ENCODE assay signal across 9 mouse cellular contexts in the genomic region with DNA sequence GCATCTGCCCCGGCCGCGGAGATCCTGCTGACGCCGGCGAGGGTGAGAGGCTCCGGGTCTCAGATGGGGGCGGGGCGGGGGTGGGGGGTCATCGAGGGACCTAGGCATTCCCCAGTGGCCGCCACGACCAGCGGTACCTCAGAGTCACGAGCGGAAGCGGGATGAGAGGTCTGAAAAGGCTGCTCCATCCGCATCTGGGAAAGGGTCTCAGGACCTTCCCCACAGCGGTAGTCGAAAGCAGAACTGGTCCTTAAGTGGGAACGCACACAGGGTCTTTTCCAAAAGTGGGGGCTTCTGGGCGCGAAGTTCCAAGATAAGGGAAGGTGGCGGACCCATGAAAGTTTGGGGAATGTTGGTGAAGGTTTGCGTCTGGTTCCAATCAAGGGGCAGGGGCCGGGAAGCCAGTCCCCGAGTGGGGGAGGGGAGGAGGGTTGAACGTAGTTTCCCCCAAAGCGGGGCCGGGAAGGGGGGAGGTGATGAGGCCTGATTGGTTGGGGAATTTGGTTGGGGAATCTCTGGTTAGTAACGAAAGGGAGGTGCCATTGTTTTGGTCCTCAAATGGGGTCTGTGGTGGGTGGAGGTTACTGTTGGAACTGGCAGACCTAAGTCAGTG. TPM values are rescaled to one million over a fixed set of nuclear protein-coding genes. Genes with fewer than 3 reads are reported as not detected.
A peak's percentile ranks its signal among the peaks of the same experiment; 100 is the strongest.
DNase-seq lines count a peak whose midpoint lies in the region; ATAC-seq and TF ChIP-seq lines count a peak whose summit lies in the region.
"Had no signal": no experiment of that assay in that cellular context is flagged by ENCODE, and none has a peak within 500 bp of the region (broad histone marks: within the 10 kb centered on the region; RNA-seq: fewer than 3 reads in every experiment).

No protein-coding gene starts in this region.

- peak overlapping the region; percentile 89 for H3K4me3 ChIP-seq in forebrain, embryonic 16.5 days (replicated peaks; ENCODE audit: low read length)
- peak overlapping the region; percentile 83 for H3K4me3 ChIP-seq in kidney, embryonic 16.5 days (ENCODE audit: low read length)
- peak overlapping the region; percentile 77 for H3K4me3 ChIP-seq in lung, postnatal 0 days (ENCODE audit: low read depth, low read length)
- H3K4me3 ChIP-seq in small intestine, adult 2 months (ENCODE audit: low read depth, low read length): peak overlapping the region; percentile 88

- no peaks in the 10 kb centered on the region for H3K36me3 ChIP-seq in forebrain, embryonic 16.5 days (ENCODE audit: control insufficient read depth, insufficient read depth)
- no peaks in the 10 kb centered on the region for H3K36me3 ChIP-seq in kidney, embryonic 16.5 days (ENCODE audit: insufficient read depth, low read length)
- no peaks in the 10 kb centered on the region for H3K36me3 ChIP-seq in lung, postnatal 0 days (ENCODE audit: insufficient read depth, low read length)
- H3K36me3 ChIP-seq in small intestine, adult 2 months (ENCODE audit: control insufficient read depth, insufficient read depth, low read length): no peaks in the 10 kb centered on the region

- peak; percentile 35 for ATAC-seq in forebrain, embryonic 16.5 days
- peak; percentile 31 for ATAC-seq in kidney, embryonic 16.5 days (ENCODE audit: low FRiP score, low TSS enrichment)
- ATAC-seq in lung, postnatal 0 days: peak; percentile 21
- ATAC-seq in megakaryocyte progenitor cell, adult 5-6 weeks (replicated peaks; ENCODE audit: poor library complexity): no peak; the same call in 1 of the 2 replicates

- H3K9me3 ChIP-seq in forebrain, embryonic 16.5 days (ENCODE audit: control insufficient read depth, low read length): no peaks in the 10 kb centered on the region
- H3K9me3 ChIP-seq in kidney, embryonic 16.5 days (ENCODE audit: low read length): no peaks in the 10 kb centered on the region
- H3K9me3 ChIP-seq in lung, postnatal 0 days (ENCODE audit: low read length): no peaks in the 10 kb centered on the region

- H3K4me1 ChIP-seq in forebrain, embryonic 16.5 days (replicated peaks; ENCODE audit: control insufficient read depth, insufficient read depth, low read length): peaks cover 49% of the 10 kb centered on the region
- H3K4me1 ChIP-seq in kidney, embryonic 16.5 days (ENCODE audit: insufficient read depth, low read length): peaks cover 45% of the 10 kb centered on the region
- peaks cover 27% of the 10 kb centered on the region for H3K4me1 ChIP-seq in lung, postnatal 0 days (ENCODE audit: insufficient read depth, low read depth, low read length)
- H3K4me1 ChIP-seq in small intestine, adult 2 months (ENCODE audit: control insufficient read depth, insufficient read depth, insufficient read length, low read length): peaks cover 3% of the 10 kb centered on the region; the same call in 1 of the 2 replicates

- H3K9ac ChIP-seq in forebrain, embryonic 16.5 days (replicated peaks; ENCODE audit: low read depth, low read length): peak overlapping the region; percentile 88
- peak overlapping the region; percentile 83 for H3K9ac ChIP-seq in kidney, embryonic 16.5 days (replicated peaks; ENCODE audit: low read length)
- H3K9ac ChIP-seq in lung, postnatal 0 days (replicated peaks; ENCODE audit: low read depth): peak overlapping the region; percentile 62

- no peak for TF ChIP-seq CTCF in lung, postnatal 0 days (IDR thresholded peaks at IDR 0.05)
- TF ChIP-seq CTCF in small intestine, adult 2 months (IDR thresholded peaks at IDR 0.05; ENCODE audit: extremely low read depth, insufficient read length, insufficient replicate concordance, low read depth, low read length): no peak

- peak overlapping the region; percentile 88 for H3K27ac ChIP-seq in forebrain, embryonic 16.5 days (ENCODE audit: low read length)
- peak overlapping the region; percentile 88 for H3K27ac ChIP-seq in kidney, embryonic 16.5 days (ENCODE audit: low read length)
- H3K27ac ChIP-seq in lung, postnatal 0 days (ENCODE audit: low read length): peak overlapping the region; percentile 81
- peak overlapping the region; percentile 13 for H3K27ac ChIP-seq in small intestine, adult 2 months (ENCODE audit: insufficient read depth, low read depth, low read length)

- DNase-seq in 3T3-L1 (ENCODE audit: low read depth, low spot score): peak; percentile 60
- peak; percentile 54 for DNase-seq in CD4-positive, CD25-positive, alpha-beta regulatory T cell, adult 2 months (ENCODE audit: low read depth, low spot score)
- DNase-seq in cerebellum, adult 11 months: peak; percentile 53
- DNase-seq in lung, postnatal 0 days (ENCODE audit: low spot score): peak; percentile 45

- no peak for TF ChIP-seq EP300 in lung, postnatal 0 days (IDR thresholded peaks at IDR 0.05)

- H3K27me3 ChIP-seq in forebrain, embryonic 16.5 days (replicated peaks; ENCODE audit: control insufficient read depth, insufficient read depth, low read length): no peaks in the 10 kb centered on the region
- no peaks in the 10 kb centered on the region for H3K27me3 ChIP-seq in kidney, embryonic 16.5 days (ENCODE audit: insufficient read depth, low read length)
- H3K27me3 ChIP-seq in lung, postnatal 0 days (replicated peaks; ENCODE audit: insufficient read depth, low read length): no peaks in the 10 kb centered on the region
- no peaks in the 10 kb centered on the region for H3K27me3 ChIP-seq in small intestine, adult 2 months (ENCODE audit: control insufficient read depth, insufficient read depth, low read length)

- no peak for TF ChIP-seq POLR2A in small intestine, adult 2 months (IDR thresholded peaks at IDR 0.05; ENCODE audit: low read depth, low read length)

- peak overlapping the region; percentile 78 for H3K4me2 ChIP-seq in forebrain, embryonic 16.5 days (ENCODE audit: low read length)
- H3K4me2 ChIP-seq in kidney, embryonic 16.5 days (replicated peaks; ENCODE audit: low read depth, low read length): peak overlapping the region; percentile 82
- H3K4me2 ChIP-seq in lung, postnatal 0 days (replicated peaks; ENCODE audit: low read depth, low read length): peak overlapping the region; percentile 82

- WGBS in forebrain, embryonic 16.5 days: under 1% methylated on average over 30 of the region's 30 CpGs
- WGBS in kidney, embryonic 16.5 days: 1% methylated on average over 30 of the region's 30 CpGs
- WGBS in lung, postnatal 0 days: 1% methylated on average over 28 of the region's 30 CpGs
- WGBS in small intestine, adult 2 months: under 1% methylated on average over 30 of the region's 30 CpGs

RNA-seq across cellular contexts. Expression of gene Itm2c, which starts 0.8 kb away (rescaled TPM):
- 146 and 166 TPM in 2 replicates for polyA plus RNA-seq in forebrain, embryonic 16.5 days (2015; fragmentation: Nextera tagmentation; extraction: Ambion mirVana)
- polyA plus RNA-seq in kidney, embryonic 16.5 days (2015; fragmentation: Nextera tagmentation; extraction: Ambion mirVana): 248 and 269 TPM in 2 replicates
- polyA plus RNA-seq in lung, postnatal 0 days (2015; fragmentation: Nextera tagmentation; extraction: Ambion mirVana): 221 and 244 TPM in 2 replicates
- polyA plus RNA-seq in small intestine, adult 2 months (2012; rRNA removed): 51.3 and 95.0 TPM in 2 replicates
- 28.7 and 33.0 TPM in 2 replicates for total RNA-seq in megakaryocyte progenitor cell, adult 5-6 weeks (2015)
- total RNA-seq in megakaryocyte progenitor cell, adult 5-6 weeks (2017): 71.1 and 71.3 TPM in 2 replicates

RNA-seq across cellular contexts. Expression of gene 4933407L21Rik, which starts 33.4 kb away (rescaled TPM):
- polyA plus RNA-seq in forebrain, embryonic 16.5 days (2015; fragmentation: Nextera tagmentation; extraction: Ambion mirVana): 3.6 and 5.6 TPM in 2 replicates
- polyA plus RNA-seq in kidney, embryonic 16.5 days (2015; fragmentation: Nextera tagmentation; extraction: Ambion mirVana): 1.6 TPM in 2 replicates
- polyA plus RNA-seq in lung, postnatal 0 days (2015; fragmentation: Nextera tagmentation; extraction: Ambion mirVana): 0.11 and 0.30 TPM in 2 replicates
- 0.14 TPM in 1 of 2 replicates, not detected in the other for polyA plus RNA-seq in small intestine, adult 2 months (2012; rRNA removed)
- 0.07 TPM in 1 of 2 replicates, not detected in the other for total RNA-seq in megakaryocyte progenitor cell, adult 5-6 weeks (2015)
- not detected in 2 replicates for total RNA-seq in megakaryocyte progenitor cell, adult 5-6 weeks (2017)
- total RNA-seq: hematopoietic stem cell, adult 5-6 weeks had no signal

Comparison
In these comparisons a context has a peak if more than half of its experiments do, and no peak if none do; other contexts are left out.
1. H3K27ac ChIP-seq: peak in every context shown above with its lines; median percentile 88 in forebrain, embryonic 16.5 days; 88 in kidney, embryonic 16.5 days; 81 in lung, postnatal 0 days; 13 in small intestine, adult 2 months.